Mouse (Mus musculus) gastrocnemius, postnatal 14 days (tissue): ENCODE results near the gene Catsperg1. TPM values are rescaled to one million over a fixed set of nuclear protein-coding genes. Genes with fewer than 3 reads are reported as not detected.
"Not testable (repeated sequence)": the region's sequence is repeated elsewhere in the genome, so short reads cannot be mapped to it uniquely, and the experiment has no call there.

Experiments used
- DNase-seq: peaks from one replicate; pipeline ENCODE4 v3.0.0; 2021; ENCODE audit warnings: mixed read lengths
- intact Hi-C: fragments of 180-260 bp; cut with DNase I; formaldehyde crosslinking; loops from one replicate; pipeline ENCODE4 v1.15.1; 2025; ENCODE audit warnings: low total_unique reads
- total RNA-seq, 2 experiments: library from RNA; stranded (reverse); gene quantifications; 2 replicates each; pipeline ENCODE4 v1.2.3; 2021

Gene Catsperg1
- total RNA-seq, 2 experiments from 2014 or later = 0.25 TPM; not detected in 1

DNA sequence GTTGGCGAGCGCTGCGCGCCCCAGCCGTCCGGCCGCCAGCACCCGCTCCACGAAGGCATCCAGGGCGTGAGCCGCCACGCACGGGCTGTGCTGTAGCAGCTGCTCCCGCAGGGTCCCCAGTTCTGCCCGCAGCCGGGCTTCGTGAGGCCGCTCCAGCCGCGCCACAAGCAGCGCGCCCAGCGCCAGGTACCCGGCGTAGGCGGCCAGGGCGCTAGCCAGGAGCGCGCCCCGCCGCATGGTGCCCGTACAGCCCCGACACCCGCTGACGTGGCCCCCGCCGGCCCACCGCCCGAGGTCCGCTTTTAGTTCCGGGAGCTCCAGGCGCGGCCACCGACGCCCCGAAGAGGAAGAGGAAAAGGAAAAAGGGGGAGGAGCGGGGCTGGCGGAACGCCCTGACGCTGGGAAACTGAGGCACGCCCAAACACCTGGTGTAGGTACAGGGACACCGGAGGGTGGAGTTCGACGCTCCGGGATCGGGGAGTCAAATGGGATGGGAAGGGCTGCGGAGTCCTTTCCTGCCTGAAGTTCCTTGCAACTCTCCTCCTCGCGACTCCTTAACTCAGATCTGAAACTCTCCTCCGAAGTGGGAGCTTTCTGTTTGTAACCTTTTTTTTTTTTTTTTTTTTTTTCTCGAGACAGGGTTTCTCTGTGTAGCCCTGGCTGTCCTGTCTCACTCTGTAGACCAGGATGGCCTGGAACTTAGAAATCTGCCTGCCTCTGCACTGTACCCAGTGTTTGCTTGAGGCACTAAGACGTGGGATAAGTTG lies 18.6 kb upstream of the Catsperg1 start, which contains the start of gene Kcnk6:
Gene Kcnk6, minus strand, starts transcription at position 269 of the 767 bp plus-strand sequence.
- intact Hi-C loops = loop anchor here (5.0 kb wide), 1 partner anchor 100 kb away; the partner anchor contains the start of gene Rasgrp4
- DNase-seq = peak; percentile 58

DNA sequence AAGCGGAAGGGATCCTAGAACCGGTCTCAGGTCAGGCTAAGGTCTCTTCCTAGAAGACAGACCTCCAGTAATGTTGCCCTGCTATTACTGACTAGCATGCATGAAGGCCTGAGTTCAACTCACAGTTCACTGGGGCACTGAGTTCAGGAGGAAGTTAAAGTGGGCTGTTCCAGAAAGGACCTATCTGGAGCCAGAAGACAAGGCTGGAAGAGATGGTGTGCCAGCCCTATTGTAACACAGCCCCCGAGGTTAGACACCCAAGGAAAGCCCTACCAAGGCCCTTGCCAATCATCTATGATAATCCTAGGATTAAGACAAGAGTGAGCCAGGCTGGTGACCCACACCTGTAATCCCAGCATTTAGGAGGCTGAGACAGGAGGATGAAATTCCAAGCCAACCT lies 17.7 kb upstream of the Catsperg1 start:
- DNase-seq = no peak
- intact Hi-C loops = loop anchor here (5.0 kb wide), 1 partner anchor 99 kb away; the partner anchor contains the start of gene Rasgrp4

DNA sequence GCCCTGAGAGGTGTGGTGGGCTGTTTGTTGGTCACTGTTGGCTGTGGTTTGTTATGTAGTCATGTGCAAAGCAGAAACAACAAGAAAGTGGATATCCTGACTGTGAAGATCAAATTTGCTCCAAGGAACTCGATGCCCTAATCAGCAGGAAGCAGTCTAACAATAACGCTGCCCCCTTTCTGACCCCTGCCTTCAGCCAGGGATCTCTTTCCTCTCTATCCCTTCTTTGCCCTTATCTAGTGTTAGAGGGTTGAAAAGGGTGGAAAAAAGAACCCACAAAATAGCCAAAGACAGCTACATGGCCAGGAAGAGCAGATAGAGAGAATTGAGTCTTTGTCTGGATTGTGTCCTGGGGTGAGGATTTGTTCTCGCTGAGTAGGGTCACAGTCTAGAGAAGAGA lies 16.7 kb upstream of the Catsperg1 start:
- no peak for DNase-seq
- intact Hi-C loops = loop anchor here (5.0 kb wide), 1 partner anchor 98 kb away; the partner anchor contains the start of gene Rasgrp4

DNA sequence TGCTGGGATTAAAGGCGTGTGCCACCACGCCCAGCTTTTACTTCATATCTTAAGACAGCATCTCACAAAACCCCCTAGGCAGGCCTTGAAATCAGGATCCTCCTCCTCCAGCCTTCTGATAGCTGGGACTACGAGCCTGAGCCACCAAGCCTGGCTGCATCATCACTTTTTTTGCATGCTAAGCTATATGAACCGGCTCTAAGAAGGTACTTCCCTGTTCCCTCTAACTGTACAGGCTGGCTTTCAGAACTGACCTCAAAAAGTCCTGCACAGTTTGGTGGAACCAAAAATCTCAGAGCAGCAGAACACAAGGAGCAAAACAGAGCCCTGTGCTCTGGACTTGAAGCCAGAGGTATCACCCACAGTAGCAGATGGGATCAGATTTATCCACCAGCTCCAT lies 14.4 kb upstream of the Catsperg1 start:
- no peak for DNase-seq
- intact Hi-C loops = no loop called here

DNA sequence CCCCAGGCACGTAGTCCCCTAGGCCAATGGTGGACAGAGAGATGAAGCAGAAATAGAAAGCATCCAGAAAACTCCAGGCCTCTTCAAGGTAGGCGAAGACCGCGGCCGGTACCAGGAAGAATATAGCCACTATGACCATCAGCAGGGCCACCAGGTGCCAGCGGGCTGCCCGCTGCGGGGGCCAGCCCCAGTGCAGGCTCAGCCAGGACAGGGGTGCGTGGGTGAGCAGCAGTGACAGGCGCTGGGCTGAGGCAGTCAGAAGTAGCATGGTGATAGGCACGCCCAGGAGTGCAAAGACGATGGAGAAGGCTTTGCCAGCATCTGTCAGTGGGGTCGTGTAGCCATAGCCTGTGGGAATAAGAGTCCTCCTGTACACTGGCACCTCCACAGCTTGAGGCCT lies 11.7 kb upstream of the Catsperg1 start:
- intact Hi-C loops = no loop called here
- DNase-seq = no peak

DNA sequence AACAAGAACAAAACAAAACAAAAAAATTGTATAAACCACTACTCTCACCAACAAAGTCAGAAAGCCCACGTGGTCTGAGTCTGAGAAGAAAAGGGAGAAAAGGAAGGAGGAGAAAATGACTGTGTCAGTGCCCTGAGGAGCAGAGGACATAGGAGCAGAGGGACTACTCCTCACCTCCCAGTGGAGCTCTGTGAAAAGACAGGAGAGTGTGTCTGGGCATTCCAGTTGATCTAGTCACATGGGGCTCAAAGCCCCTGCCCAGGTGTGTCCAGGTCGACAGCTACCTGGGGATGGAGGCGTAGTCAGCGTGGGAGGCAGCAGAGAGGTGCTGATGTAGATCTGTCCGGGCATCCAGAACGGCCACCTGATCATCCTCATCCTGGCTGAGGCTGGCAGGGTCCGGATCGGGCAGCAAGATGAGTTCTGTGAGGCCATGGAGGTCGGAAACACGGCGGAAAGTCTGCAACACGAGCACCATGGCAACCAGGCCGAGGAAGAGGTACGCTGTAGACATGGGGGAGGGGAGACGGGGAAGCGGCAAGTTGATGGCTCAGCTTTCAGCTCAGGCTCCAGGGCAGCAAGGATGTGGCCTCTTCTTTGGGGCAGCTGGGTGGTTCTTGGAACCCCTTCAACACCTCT lies 11.0 kb upstream of the Catsperg1 start:
- no peak for DNase-seq
- intact Hi-C loops = no loop called here

DNA sequence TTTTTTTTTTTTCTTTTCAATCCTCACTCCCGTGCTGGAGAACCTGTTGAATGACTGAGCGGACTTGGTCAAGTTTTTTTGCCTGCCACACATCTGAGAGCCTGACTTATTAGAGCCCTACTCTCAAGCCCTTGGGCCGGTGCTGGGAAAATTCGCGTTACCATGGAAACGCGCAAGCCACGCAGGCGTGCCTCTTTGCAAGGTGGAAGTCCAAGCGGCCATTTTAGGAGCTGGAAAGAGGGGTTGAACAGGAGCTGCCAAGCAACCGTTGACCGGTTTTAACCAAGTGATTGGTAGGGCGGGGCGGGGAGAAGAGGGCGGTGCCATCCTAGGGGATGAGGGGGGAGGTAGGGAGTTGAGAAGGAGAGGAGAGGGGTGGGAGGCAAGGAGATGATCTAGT lies 1.0 kb upstream of the Catsperg1 start:
- DNase-seq = no peak
- intact Hi-C loops = no loop called here

DNA sequence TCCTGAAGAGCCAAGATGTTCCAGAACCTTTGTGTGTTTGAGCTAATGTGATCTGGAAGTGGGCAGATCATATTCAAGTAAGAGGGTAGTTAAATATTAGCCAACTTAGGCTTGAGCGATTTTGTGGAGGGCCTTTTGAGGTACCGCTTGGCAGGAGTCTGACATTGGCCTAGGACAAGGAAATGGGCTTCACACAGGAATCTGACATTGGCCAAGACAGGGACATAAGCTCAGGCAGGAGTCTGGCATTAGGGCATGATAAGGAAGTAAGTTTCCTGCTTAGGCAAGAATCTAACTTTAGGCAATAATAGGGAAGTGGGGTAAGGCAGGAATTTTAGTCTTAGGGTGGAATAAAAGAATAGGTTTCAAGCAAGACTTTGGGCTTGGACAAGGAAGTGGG lies 401 bp upstream of the Catsperg1 start:
- intact Hi-C loops = no loop called here
- DNase-seq = no peak

DNA sequence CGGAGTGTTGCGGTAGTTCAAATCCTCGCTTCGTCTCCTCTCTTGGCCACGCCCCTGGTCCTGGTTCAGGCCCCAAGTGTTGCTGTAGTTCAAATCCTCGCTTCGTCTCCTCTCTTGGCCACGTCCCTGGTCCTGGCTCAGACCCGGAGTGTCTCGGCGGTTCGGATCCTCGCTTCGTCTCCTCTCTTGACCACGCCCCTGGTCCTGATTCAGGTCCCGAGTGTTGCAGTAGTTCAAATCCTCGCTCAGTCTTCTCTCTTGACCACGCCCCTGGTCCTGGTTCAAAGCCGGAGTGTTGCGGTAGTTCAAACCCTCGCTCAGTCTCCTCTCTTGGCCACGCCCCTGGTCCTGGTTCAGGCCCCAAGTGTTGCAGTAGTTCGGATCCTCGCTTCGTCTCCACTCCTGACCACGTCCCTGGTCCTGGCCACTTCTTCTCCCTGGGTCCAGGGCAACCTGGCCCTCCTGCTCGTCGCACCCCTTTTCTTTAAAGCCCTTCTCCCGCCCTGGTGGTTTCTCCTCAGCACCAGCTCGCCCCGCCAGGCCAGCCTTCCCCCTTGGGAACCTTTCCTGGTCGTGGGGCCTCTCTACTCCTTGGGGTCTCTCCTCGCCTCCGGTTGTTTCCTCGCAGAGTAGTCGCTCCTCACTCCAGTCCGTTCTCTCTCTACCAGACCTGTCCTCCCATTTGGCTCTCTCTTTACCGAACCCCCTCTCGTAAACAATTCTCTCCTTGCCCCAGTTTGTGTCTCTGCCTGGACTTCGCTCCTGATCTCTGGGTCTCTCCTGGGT lies 867 bp downstream of the Catsperg1 start:
- DNase-seq, intact Hi-C loops: not testable (repeated sequence)

DNA sequence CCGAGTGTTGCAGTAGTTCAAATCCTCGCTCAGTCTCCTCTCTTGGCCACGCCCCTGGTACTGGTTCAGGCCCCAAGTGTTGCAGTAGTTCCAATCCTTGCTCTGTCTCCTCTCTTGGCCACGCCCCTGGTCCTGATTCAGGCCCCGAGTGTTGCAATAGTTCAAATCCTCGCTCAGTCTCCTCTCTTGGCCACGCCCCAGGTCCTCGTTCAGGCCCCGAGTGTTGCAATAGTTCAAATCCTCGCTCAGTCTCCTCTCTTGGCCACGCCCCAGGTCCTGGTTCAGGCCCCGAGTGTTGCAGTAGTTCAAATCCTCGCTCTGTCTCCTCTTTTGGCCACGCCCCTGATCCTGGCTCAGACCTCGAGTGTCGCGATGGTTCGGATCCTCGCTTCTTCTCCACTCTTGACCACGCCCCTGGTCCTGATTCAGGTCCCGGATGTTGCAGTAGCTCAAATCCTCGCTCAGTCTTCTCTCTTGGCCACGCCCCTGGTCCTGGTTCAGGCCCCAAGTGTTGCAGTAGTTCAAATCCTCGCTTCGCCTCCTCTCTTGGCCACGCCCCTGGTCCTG lies 1.6 kb downstream of the Catsperg1 start:
- DNase-seq = no peak
- intact Hi-C loops = no loop called here

DNA sequence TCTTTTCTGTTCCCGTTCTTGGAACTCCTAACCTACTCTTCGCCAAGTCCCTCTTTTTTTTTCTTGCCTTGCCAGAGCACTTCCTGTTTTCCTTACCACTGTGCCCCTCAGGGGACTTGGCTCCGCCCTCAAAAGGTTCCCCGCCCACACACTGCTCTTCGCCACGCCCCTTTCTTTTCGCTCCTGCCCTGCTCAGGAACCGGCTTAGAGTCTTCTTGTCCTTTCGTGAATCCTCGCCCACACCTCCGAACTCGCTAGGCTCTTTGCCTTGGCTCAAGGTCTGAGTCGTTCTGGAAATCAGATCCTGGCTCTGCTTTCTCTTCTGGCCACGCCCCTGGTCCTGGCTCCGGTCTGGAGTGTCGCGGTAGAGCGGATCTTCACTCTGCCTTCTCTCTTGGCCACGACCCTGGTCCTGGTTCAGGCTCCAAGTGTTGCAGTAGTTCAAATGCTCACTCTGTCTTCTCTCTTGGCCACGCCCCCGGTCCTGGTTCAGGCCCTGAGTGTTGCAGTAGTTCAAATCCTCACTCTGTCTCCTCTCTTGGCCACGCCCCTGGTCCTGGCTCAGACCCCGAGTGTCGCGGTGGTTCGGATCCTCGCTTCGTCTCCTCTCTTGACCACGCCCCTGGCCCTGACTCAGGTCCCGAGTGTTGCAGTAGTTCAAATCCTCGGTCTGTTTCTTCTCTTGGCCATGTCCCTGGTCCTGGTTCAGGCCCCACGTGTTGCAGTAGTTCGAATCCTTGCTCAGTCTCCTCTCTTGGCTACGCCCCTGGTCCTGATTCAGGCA lies 2.2 kb downstream of the Catsperg1 start:
- peak; percentile 87 for DNase-seq
- intact Hi-C loops = no loop called here

DNA sequence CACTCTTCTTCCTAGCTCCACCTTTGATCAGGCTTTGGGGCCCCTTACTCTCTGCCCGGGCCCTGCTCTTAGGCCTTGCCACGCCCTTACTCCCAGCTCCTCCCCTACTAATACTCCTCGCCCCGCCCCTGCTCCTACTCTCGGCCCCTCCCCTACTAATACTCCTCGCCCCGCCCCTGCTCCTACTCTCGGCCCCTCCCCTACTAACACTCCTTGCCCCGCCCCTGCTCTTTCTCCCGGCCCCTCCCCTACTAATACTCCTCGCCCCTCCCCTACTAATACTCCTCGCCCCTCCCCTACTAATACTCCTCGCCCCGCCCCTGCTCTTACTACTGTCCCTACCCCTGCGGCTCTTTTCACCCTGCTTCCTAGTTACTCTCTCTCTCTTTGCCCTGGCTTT lies 2.8 kb downstream of the Catsperg1 start:
- peak; percentile 56 for DNase-seq

DNA sequence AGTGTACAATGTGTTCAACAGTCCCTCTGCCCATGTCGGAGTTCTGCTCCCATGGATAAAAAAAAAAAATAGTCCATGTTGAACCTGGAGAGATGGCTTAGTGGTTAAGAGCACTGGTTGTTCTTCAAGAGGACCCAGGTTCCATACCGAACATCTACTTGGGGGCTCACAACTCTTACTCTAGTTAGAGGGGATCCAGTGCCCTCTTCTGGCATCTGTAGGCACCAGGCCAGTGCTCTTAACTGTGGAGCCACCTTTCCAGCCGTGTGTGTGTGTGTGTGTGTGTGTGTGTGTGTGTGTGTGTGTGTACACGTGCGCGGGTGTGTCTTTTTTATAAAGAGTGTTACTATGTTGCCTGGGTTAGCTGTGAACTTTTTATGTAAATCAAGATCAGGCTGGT lies 11.3 kb downstream of the Catsperg1 start:
- intact Hi-C loops = no loop called here
- no peak for DNase-seq

More for the DNA sequence above, 2.8 kb downstream of the Catsperg1 start:
- intact Hi-C loops = not testable (repeated sequence)

DNA sequence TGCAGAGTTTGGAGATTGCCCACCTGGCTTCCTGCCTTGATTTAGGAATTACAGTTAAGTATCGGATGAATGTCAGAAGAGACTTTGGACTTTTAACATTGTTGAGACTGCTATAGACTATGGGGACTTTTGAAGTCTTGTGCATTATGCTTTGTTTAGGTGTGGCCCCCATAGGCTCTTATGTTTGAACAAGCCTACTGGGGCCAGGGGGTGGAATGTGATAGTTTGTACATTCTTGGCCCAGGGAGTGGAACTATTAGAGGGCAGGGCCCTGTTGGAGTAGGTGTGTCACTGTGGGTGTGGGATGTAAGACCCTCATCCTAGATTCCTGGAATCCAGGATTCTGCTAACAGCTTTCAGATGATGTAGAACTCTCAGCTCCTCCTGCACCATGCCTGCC lies 19.6 kb downstream of the Catsperg1 start:
- DNase-seq, intact Hi-C loops: not testable (repeated sequence)

DNA sequence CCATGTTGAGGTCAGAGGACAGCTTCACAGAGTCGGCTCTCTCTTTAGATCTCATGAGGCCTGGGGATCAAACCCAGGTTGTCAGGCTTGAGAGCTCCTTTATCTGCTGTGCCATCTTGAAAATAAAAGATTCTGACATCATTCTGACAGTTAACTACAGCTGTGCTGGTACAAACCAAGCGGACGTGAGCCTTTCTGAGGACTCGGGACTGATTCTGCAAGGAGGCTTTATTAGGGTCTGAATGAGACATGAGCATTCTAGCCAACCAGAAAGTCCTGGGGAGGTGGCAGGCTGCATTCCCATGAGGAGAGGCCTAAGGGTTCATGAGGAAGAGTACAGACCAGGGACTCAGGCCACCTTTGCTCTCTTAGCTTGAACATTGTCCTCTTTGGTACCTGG lies 32.5 kb downstream of the Catsperg1 start:
- DNase-seq = not testable (repeated sequence)
- intact Hi-C loops = loop anchor here (5.0 kb wide), 1 partner anchor 61 kb away; no protein-coding TSS in a partner anchor

DNA sequence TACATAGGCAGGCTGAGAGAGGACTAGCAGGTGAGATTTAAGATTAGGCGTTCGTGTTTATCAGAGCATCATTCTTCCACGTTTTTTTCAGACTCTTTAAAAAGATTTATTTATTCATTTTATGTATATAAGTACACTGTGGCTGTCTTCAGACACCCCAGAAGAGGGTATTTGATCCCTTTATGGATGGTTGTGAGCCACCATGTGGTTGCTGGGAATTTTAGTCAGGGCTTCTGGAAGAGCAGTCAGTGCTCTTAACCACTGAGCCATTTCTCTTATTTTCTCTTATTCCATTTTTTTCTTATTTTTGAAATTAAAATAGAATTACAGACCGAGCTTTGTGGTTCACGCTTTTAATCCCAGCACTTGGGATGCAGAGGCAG lies 33.0 kb downstream of the Catsperg1 start:
- intact Hi-C loops = loop anchor here (5.0 kb wide), 1 partner anchor 61 kb away; no protein-coding TSS in a partner anchor
- DNase-seq = no peak

DNA sequence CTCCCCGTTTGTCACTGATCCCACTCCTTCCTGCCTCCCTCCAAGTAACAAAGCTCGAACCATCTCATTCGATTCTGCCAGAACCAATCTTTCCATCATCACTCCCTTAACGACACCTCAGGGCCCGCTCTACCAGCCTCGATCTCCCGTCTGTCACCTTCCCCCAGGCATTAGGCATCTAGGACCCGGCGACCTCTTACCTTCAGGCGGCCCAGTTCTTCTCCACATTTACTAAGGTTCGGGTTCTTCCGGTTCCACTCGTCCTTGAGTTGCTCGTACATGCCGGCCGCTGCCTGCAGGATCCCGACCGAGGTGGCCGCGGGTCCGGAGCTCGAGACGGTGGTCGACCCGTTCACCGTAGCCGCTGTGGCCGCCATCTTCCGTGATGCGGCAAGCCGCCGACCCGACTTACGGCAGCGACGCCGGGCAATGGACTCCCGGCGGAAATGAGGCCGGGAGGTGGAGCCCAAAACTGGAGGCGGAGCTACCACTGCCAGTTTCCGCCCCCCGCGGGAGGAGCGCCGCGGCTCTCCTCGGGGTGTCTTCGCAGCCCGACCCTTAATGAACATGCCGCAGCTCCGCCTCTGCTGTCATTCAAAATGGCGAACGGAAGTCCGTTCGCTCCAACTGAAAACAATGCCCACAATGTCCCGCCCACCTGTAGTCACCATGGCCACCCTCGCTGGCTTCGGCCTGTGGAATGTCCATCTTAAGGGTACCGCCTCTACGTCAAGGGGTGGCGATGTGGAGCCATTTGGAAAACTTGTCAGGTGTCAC lies 33.6 kb downstream of the Catsperg1 start, which contains the start of gene Psmd8:
Gene Psmd8, minus strand, starts transcription at position 625 of the 777 bp plus-strand sequence.
- peak; percentile 96 for DNase-seq
- intact Hi-C loops = loop anchor here (5.0 kb wide), 1 partner anchor 62 kb away; no protein-coding TSS in a partner anchor

DNA sequence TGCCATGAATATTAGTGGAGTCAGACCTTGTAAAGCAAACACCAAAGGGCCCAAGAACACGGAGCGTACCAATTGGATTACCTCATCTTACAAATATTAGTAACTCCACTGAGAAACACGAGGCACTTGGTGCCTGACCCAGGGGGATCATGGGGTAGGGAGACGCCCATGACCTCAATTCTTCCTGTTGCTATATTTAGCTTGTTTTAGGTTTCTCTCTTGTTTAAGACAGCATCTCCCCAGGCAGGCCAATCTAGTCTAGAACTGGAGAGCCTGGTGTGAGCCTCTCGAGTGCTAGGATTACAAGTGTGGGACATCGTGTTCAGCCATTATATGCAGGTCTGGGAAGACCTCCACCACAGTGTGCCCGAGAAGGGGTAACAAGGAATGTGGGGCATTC lies 34.5 kb downstream of the Catsperg1 start:
- no peak for DNase-seq
- intact Hi-C loops = no loop called here
